Mouse (Mus musculus): Measurements from ENCODE around the gene Ssr4.
A peak's percentile ranks its signal among the peaks of the same experiment; 100 is the strongest.

Gene Ssr4

DNA sequence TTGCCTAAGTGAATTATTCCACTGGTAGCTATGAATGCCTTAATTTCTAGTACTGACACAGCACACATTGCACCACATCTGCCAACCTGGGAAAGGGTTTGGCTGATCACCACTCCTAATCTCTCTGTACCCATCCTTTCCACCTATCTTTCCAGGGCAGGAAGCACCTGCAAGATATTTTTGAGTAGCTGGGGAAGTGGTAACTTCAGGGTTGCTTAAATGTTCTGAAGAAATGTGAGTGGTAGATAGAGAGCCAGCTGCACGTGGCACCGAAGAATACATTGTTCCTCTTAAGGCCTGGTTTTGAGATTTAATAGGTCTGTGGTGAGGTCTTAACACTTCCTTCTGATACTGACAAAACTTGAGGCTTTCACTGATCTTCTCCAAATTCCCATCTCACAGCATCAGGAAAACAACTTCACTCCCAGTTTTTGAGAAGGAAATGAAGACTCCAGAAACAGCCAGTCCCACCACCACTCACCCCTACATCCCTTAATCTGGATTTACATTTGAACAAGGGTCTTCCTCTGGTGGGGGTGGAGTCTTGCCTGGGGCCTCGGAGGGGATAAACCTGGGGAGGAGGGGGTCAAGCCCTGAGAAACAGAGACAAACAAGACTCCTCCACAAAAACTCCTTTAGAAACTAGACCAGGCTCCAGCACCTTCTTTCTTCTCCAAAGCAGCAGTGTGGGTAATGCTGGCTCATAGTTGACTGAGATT lies 29.9 kb downstream of the Ssr4 start:
- no peak for DNase-seq

DNA sequence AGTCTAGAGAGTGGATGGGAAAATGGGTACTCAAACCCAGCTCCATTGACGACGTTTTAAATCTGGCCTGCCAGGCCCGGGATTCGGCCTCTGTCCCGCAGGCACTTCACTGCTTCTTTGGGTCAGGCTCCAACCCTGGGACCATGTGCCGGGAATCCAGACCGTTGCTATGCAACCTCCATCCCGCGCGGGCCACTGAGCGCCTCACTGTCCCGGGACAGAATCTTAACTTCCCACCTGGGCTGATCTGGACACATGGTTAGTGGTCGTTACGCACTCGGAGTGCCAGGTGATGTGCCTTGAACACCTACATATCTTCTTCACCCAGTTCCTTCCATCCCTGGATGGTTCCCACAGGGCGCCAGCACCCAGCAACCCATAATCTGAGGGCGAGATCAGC lies 36.9 kb downstream of the Ssr4 start:
- DNase-seq: no peak

DNA sequence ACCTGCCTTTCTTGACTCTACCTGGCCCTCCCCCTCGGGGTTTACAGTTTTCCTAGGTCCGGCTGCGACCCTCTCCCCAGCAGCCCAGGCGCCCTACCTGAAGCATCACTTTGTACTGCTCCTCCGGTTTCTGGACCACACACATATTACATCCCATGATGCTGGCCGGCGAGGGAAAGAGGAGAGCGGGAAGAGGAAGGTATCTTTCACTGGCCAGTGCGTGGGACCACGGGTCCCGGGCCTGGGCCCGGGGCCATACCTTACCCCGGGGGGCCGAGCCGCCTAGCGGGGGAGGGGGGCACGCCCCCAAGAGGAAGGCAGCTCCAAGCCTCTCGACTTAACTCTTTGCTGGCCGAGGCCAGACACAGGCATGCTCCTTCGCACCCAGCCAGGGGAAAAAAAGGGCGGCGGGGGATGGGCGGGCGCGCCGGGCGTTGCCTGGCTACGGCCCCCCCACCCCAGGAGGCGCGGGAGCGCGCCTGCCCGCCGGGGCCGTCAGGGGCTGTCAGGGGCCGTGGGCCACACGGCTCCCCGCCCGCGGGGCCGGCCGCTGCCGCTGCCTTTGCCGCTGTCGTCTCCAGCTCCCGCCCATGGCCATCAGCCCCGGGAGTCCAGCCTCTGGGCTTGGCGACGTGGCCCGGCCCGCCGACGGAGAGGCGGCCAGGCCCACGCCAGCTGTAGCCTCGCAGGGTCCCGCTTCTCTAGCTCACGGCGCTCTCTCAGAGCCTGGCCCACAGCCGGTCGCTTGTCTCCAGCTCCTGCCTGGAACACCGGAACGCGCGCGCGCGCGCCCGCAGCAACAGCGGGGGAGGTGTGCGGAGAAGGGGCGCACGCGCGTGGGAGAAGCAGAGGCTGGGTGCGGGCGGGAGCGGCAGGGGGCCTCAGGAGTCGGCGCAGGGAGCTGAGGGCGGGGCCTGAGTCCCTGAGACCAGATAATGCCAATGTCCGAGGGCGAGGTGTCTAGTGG lies 37.6 kb downstream of the Ssr4 start, which contains the start of gene Pdzd4:
Gene Pdzd4, minus strand, starts transcription at position 785 of the 967 bp plus-strand sequence.
- DNase-seq: peak; percentile 51

DNA sequence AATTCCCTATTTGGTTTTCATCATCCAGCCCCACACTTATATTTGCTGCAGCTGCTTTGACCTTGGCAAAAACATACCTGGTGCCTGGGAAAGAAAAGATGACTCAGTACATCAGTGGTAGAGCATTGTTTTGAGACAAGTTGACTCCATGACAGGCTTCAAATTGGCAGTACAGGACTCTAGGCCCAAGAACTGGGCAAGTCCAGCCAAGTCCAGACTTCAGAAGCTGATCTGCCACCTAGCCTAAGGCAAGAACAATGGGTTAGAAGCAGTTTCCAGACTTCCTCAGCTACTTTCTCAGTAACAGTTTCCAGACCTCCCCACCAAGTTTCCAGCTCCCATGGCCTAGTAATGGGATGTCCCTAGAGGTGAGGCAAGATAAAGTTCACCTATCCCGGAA lies 48.9 kb downstream of the Ssr4 start:
- DNase-seq: no peak

DNA sequence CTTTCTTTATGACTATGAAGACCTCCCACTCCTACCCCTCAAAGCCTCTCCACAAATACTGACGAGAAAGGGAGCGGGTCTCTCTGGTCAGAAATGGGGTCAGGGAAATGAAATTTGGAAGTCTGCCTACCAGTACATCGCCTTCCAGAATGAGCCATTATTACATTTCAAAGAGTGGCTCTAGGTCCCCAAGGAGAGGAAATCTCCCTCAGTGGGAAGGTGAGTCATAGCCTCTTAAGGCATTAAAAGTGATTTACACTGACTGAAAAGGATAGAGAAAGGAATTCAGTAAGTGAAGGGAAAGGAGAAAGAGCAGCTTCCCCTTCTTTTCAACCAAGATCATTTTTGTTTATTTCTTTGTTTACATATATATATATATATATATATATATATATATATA lies 49.9 kb downstream of the Ssr4 start:
- no peak for DNase-seq
